Mouse (Mus musculus) left cerebral cortex, adult 2 months (tissue): ENCODE measurements around the gene Sdcbp2. TPM values are rescaled to one million over a fixed set of nuclear protein-coding genes. Genes with fewer than 3 reads are reported as not detected.
A peak's percentile ranks its signal among the peaks of the same experiment; 100 is the strongest.

Source experiments
- DNase-seq, 2 experiments: peaks; one replicate each; pipeline ENCODE4 v3.0.0; 2021 to 2022; ENCODE audit warnings: low spot score in 2 of 2, mixed read lengths in 1 of 2; ENCODE audit errors: extremely low spot score in 1 of 2
- H3K27ac ChIP-seq: fragments of 200-600 bp; 2 replicates; pipeline ENCODE4 v1.8.1; 2022
- H3K4me3 ChIP-seq: fragments of 200-600 bp; 2 replicates; pipeline ENCODE4 v1.8.1; 2022
- CTCF ChIP-seq: fragments of 200-600 bp; IDR thresholded peaks from 2 replicates; pipeline ENCODE4 v1.8.1; 2022; ENCODE audit warnings: antibody characterized with exemption, mild to moderate bottlenecking, moderate library complexity
- intact Hi-C: fragments of 180-260 bp; cut with DNase I; formaldehyde crosslinking; loops from one replicate; pipeline ENCODE4 v1.15.1; 2025
- total RNA-seq, 2 experiments: library from RNA; stranded (reverse); gene quantifications; 2 replicates each; pipeline ENCODE4 v1.2.3; 2021

The Sdcbp2 gene
- total RNA-seq, 2 experiments from 2014 or later: 1.6 to 3.0 TPM

GRCm38 (mm10) chr2:151634903-151635302, 62.5 kb downstream of the Sdcbp2 start:
- Histone ChIP-seq H3K27ac (peak overlapping the region; percentile 37; the same call in 1 of the 2 replicates), H3K4me3 (no peak overlapping the region)
- TF ChIP-seq CTCF: no peak
- intact Hi-C loops: loop anchor here (5.0 kb wide), 2 partner anchors 67 to 82 kb away; partner anchors contain the start of gene Tmem74b
- DNase-seq: no peak

- H3K4me3 ChIP-seq: no peak overlapping the region
- intact Hi-C loops: no loop called here
- no peak for DNase-seq
- no peak for TF ChIP-seq CTCF
- H3K27ac ChIP-seq: peak overlapping the region; percentile 37
These were observed 63.1 kb downstream of the Sdcbp2 start for GRCm38 (mm10) chr2:151635362-151636014.

GRCm38 (mm10) chr2:151636015-151636402, 63.6 kb downstream of the Sdcbp2 start:
- no peak for TF ChIP-seq CTCF
- DNase-seq: no peak
- Histone ChIP-seq H3K4me3 (no peak overlapping the region), H3K27ac (peak overlapping the region; percentile 37)
- intact Hi-C loops: no loop called here

Other genes starting within 250 kb of the Sdcbp2 start
- not detected for gene 4921509C19Rik, start 96.5 kb upstream of the Sdcbp2 start, total RNA-seq
- 100 to 1,000 TPM; 149 to 160 TPM for gene Nsfl1c, start 78.4 kb upstream of the Sdcbp2 start, total RNA-seq
- 100 to 1,000 TPM; 702 to 722 TPM for gene Fkbp1a, start 30.1 kb upstream of the Sdcbp2 start, total RNA-seq
- 100 to 1,000 TPM; 328 to 329 TPM for gene Snph, start 60.0 kb downstream of the Sdcbp2 start, total RNA-seq
- gene Rad21l, start 95.9 kb downstream of the Sdcbp2 start, total RNA-seq: 1 to 10 TPM in 1 of 2 experiments, under 1 TPM in 1; 0.75 to 1.2 TPM
- 10 to 100 TPM in 1 of 2 experiments, 1 to 10 TPM in 1; 8.6 to 11.1 TPM for gene Tmem74b, start 129.4 kb downstream of the Sdcbp2 start, total RNA-seq
- 10 to 100 TPM; 38.5 to 42.3 TPM for gene Psmf1, start 171.6 kb downstream of the Sdcbp2 start, total RNA-seq